Mouse (Mus musculus) T-helper 17 cell (primary cell): ENCODE measurements at regions not wholly inside any gene's neighbourhood (a gene's known extent, or its start where the extent isn't known, plus 50 kb on each side); places are given as distances from the start of the nearest gene placed in this dataset.
"Not testable (repeated sequence)": the region's sequence is repeated elsewhere in the genome, so short reads cannot be mapped to it uniquely, and the experiment has no call there.

ENCODE experiments used
- in situ Hi-C, 2 experiments: fragments of 300-600 bp; cut with MboI, MseI; formaldehyde crosslinking; loops; 1 replicate in 1 of 2; 2 replicates in 1 of 2; pipeline ENCODE4 v1.15.1; 2025; ENCODE audit warnings: high pct_unique_total_duplicates in 2 of 2

DNA sequence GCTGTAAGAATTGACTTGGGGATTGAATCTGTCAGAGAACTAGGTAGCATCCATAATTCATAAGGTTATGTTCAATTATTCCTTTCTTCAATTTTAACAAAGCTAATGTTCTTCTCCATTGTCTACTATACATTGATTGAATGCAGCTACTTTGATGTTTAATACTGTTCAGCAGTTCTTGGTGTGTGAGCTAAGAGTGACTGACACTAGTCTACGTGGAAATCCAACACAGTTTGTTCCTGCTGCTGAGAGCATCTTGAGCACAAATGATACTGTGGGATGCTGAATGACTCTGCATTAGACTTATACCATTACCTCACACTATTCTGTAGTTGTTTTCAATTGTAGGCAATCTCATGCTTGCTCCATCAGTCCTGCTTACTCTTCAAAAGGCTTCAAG lies 249.4 kb upstream of the Akr1e1 start:
- in situ Hi-C loops: no loop called here

DNA sequence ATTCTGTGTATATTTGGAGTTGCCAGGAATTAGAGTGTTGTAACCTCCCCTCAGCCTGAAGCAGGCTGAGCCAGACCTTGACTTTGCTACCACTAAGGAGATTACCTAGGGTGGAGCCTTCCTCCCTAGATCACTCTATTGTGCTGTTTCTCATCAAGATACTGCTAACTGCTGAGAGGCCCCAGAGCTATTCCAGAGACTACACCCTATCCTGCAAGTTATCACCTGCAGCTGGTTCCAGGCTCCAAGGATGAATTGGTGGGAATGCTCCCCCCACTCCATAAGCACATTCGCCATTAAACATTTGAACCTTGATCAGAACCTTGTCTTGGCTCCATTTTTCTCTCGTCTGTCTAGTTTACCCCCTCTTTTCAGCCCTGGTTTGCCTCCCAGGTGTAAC lies 230.5 kb upstream of the Akr1e1 start:
- in situ Hi-C loops: not testable (repeated sequence)

DNA sequence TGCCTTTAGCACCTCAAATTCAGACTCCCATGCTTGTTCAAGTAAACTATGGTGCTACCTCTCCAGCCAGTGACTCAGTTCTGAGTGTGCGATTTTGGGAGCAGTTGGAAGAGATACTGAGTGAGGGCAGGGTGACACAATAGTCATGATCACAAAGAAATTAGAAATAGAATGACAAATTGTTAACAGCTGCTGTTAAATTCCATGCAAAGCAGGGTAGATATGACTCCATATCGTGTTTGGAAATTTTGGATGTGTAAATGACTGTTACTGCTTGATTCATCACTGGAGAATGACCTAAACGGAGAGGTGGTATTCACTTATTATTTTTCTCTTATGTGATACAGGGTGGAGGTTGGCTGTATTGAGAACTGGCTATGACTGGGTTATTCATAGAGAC lies 217.8 kb upstream of the Akr1e1 start:
- in situ Hi-C loops: loop anchor here in 1 of 2 experiments (10.0 kb wide), 1 partner anchor 852 kb away; no protein-coding TSS in a partner anchor

DNA sequence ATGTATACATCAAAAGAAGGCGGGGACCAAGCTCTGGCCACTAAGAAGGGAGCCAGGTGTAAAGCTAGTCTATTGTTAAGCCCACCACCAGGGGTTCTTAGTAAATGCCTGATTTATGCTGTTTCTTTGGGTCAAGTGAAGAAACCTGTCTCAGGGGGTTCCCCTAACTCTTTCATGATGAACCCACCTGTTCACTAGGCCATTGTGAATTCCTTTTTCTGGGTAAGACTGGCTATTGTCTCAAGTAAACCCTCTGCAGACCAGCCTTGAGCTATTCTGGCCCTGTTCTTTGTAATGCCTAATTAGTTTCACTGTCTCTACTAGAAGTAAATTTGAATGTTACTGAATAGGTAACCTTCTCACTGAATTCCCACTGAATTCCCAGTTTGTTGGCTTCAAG lies 216.8 kb upstream of the Akr1e1 start:
- in situ Hi-C loops: loop anchor here in 1 of 2 experiments (10.0 kb wide), 1 partner anchor 851 kb away; no protein-coding TSS in a partner anchor

DNA sequence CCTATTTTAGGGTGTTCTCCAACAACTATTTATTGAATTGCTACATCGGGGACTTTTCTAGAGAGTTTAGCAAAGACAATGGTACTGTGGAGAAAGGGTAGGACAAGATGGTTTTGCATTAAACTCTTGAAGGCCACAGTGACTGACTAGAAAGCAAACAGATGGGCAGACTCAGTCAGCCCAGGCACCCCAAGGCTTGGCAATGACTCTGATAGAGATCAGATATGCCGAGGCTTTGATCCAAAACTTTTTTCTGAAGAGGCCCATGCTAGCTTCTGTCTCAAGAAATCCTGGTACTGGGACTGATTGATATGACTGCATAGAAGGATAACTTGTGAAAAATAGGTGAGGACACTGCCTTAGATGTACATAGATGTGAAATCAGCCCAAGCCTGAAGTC lies 197.9 kb upstream of the Akr1e1 start:
- in situ Hi-C loops: no loop called here

DNA sequence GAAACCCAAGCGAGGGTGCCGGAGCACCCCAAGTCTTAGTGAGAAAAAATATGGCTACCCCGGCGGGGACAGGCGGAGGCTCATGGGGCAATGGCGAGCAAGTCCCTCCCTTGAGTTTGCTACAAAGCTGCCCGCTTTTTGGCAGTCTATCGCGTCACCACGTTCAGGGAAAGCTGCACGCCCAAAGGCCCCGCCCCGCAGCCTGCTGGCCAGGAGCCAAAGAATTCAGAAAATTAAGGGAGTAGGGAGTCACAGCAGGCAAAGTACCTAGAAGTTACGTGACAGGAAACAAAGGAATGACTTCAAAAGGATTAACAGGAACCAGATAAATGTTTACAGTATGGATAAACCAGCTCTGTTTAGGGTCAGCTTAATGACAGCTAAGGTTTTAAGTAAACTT lies 191.7 kb upstream of the Akr1e1 start:
- in situ Hi-C loops: no loop called here

DNA sequence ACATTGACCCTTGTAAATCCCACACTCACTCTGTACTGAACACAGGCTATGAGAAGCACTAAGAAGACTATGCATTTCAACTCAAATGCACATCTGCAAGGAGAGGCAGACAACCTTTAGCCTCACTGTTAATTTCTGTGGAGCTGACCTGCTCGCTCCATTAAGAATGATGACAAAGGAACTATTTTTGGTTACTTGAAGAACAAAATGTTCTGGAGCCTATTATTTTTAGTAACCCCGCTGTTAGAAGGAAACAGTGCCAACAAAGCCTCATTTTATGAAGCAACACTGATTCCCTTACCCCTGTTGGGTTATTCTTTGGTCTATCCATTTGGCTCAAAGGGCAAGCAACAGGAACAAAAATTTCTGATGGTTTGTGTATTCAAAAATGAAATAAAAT lies 182.2 kb upstream of the Akr1e1 start:
- in situ Hi-C loops: no loop called here

DNA sequence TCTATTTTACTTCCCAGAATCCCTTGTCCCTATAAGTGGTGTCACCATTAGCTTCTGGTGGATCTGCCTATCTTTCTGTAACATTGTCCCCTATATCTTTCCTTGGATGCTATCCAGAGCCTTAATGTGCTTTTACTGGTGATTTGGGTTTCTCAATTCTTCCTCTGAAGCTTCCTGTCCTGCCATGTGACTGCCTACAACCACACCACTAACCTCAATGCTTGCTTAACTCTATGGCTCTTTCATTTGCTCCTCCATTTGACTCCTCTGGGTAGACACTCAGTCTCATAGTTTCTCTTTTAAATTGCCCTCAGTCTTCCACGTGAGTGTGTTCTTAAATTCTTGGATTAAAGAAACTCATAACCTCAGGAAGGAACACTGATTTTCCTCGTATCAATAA lies 181.4 kb upstream of the Akr1e1 start:
- in situ Hi-C loops: no loop called here

DNA sequence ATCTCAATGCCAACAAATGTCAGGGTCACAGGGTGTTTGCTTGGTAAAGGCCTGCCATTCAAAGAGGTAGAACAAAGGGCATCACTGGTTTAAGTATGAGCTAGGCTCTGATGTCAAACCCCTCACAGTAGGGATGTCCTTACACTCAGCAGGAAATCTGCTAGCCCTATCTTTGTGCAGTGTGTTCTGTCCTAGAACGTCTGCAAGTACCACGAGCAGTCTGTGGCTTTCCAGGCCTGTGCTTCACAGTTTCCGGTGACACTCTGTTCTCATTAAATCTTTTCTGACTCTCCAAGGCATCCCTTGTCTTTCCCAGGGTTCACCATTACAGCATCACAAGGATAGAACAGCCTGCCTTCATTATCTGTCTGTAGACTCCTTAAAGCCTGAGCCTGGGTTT lies 174.3 kb upstream of the Akr1e1 start:
- in situ Hi-C loops: no loop called here

DNA sequence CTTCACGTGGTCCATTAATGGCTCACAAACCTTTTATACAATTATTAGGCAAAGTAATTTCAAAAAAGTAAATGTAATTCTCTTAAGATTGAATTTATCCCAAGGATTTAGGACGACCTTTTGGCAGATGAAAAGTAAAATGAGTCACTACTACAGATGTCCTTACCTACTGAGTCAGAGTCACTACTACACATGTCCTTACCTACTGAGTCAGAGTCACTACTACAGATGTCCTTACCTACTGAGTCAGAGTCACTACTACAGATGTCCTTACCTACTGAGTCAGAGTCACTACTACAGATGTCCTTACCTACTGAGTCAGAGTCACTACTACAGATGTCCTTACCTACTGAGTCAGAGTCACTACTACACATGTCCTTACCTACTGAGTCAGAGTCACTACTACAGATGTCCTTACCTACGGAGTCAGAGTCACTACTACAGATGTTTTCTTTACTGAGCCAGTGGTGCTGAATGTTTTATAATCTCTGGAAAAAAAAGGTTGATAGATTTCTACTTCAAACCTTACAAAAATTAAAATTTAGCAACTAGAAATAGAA lies 169.4 kb upstream of the Akr1e1 start:
- in situ Hi-C loops: loop anchor here (5.0 to 10.0 kb wide), 5 partner anchors 66 to 1866 kb away; partner anchors contain the start of gene Pfkp (in 1 of the 2)

DNA sequence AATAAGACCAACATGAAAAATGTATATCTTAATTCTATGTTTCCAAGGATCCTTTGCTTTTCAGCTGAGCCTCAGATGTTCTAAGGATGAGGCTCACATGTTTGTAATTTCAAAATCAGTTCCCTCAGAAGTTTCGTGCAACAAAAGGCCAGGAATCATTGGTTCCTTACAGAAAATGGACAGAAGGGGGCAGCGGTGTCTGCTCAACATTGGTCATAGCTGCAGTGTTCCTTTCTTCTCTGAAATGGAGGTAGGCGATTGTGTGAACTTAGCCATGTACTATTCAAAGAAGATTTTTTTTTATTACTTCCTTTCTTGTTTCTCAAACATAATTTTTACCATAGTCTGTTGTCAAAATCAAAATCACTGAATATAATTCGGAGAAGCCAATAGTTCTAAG lies 167.9 kb upstream of the Akr1e1 start:
- in situ Hi-C loops: loop anchor here (5.0 to 10.0 kb wide), 5 partner anchors 65 to 1868 kb away; partner anchors contain the start of gene Pfkp (in 1 of the 2)

DNA sequence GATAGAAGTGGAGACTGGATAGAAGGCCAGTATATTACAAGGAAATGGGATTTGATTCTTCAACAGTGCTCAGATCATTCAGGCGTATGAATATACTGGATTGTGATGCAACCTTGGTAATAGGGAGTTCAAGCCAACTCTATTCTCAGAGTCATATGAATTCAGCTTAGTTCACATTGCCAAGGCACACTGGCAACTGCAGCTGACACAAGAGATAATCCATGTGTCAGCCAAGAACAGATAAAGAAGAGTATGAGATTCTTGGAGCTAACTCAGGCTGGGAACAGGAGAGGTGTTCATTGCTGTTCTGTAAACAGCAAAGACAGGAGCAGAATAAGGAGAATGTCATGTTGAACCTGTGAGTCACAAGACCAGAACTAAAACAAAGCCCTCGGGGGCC lies 163.3 kb upstream of the Akr1e1 start:
- in situ Hi-C loops: loop anchor here (10.0 kb wide), 3 partner anchors 68 to 1872 kb away; partner anchors contain the start of gene Pfkp (in 1 of the 2)

DNA sequence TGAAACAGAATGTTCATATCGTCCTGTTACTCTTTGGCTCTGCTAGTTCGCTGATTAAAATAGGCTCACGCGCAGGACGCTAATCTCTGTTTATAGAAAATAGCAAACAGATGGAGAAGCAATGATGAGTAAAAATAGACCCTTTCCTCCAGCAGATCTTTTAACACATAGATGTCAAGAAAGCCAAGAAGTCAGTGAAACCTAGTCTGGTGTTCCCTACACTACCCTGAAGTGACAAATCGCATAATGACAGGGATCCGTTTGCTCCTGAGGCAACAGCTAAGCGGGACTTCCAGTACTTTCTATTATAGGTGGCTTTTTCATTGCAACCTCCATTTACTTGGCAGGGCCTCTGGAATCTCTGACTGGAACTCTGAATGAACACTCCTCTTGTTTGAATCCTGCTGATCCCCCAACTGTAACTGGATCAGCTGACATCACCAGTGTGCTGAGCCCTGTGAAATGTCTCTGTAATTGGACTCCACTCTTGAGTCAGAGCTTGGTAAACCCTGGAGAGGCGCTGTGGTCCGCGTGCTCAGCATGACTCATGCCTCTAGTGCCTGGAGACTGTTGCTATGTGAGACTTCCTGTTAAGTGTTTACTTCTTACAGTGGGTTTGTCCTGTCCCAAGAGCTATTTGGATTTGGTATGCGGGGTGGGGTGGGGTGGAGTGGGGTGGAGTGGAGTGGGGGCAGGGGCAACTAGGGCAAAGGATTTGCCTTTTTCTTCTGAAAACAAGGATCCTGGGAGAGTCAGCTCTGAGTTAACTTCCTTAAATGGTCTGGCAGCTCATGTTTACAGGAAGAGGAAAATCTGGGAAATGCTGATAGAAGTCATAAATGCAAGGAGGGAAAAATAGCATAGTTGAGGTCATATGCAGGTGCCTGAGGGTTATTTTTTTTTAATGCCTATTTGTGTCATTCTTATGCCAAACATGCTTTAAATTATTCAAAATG lies 162.4 kb upstream of the Akr1e1 start:
- in situ Hi-C loops: loop anchor here (10.0 kb wide), 3 partner anchors 67 to 1873 kb away; partner anchors contain the start of gene Pfkp (in 1 of the 2)

DNA sequence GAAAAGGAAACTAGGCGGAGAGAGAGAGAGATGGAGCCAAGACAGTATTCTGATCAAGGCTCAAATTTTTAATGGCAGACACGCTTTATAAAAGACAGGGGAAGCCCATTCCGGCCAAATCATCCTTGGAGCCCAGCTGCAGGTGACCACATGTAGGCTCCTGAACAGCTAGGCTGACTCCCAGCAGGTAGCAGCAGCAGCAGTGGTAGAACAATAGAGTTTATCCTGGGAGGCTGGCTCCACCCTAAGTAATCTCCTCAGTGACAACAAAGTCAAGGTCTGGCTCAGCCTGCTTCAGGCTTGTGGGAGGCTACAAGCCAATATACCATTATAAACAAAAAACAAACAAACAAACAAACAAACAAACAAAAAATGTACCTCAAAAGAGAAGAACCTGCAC lies 151.0 kb upstream of the Akr1e1 start:
- in situ Hi-C loops: no loop called here

DNA sequence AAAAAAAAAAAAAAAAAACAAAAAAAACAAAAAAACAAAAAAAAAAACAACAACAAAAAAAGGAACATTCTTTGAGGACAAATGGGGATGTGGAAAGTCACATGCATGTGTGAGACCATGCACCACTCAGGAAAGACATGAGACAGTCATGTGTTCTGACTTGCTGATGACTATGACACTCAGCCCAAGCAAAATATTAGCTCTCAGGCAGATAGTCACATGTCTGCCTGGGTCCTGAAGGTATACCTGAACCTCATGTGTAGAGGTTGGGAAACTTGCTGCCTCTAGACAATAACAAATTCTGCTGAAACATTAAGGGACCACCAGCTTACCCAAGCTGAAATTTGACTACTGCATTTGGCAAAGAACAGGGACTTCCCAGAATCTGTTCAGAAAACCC lies 147.6 kb upstream of the Akr1e1 start:
- in situ Hi-C loops: no loop called here

DNA sequence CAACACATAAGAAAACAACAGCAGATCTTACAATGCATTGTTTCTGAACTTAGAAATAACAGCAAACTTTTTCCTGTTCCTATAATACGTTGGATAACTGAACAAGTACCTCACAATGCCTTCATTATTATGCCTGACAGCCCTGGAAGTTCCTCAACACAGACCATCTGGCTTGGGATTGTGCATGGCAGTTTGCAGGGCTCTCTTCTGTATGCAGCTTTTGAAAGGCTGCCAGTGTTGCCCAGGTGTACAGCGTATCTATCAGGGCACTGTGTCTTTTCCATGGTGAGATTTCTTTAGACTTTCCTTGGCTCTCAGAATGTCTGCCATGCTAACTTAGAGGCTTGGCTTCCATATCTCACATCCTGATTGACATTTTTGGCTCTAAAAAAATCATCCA lies 134.0 kb upstream of the Akr1e1 start:
- in situ Hi-C loops: no loop called here

DNA sequence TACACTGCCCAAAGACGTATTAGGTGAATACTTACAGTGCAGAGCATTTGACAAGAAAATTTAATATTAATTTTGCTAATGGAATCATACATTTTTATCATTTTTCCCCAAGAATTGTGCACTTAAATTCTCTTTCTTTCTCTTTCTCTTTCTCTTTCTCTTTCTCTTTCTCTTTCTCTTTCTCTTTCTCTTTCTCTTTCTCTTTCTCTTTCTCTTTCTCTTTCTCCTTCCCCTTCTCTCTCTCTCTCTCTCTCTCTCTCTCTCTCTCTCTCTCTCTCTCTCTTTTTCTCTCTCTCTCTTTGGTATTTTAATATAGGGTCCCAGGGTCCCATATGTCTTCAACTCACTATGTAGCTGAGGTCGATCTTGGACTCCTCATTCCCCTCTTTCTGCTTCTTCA lies 107.3 kb upstream of the Akr1e1 start:
- in situ Hi-C loops: not testable (repeated sequence)

DNA sequence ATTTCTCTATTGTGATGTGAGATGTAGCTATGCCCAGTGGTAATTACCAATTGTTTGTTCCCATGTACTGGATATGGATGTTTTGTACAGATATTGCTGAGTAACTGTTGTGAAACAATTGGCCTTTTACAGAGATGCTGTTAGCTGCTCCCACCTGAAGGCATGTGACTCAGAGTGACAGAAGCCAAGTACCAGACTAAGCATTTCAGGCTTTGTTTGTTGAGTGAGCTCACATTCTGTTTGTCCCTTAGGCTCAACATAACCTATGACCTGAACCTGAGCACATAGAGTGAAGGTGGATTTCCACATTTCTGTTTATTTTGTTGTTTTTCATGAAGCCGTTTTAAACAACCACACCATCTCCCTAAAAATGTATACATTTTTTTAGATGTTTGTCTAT lies 105.8 kb upstream of the Akr1e1 start:
- in situ Hi-C loops: loop anchor here in 1 of 2 experiments (5.0 kb wide), 1 partner anchor 63 kb away; no protein-coding TSS in a partner anchor

DNA sequence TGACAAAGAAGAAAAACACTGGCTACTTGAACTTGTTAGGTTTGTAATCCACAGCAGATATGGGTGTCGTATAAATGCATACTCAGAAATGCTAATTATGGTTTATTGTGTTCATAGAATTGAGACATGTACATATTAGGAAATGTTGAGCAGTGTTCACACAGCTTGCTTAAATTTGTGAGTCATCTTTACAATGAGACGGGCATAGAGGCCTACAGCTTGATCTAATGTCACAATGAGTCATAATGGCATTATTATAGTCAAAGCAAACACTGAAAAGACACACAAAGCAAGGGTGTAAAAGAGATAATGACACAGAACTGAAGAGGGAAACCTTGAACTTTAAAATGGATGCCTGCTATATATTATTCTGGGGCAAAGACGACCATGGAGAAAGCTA lies 103.7 kb upstream of the Akr1e1 start:
- in situ Hi-C loops: loop anchor here in 1 of 2 experiments (5.0 kb wide), 1 partner anchor 65 kb away; no protein-coding TSS in a partner anchor

DNA sequence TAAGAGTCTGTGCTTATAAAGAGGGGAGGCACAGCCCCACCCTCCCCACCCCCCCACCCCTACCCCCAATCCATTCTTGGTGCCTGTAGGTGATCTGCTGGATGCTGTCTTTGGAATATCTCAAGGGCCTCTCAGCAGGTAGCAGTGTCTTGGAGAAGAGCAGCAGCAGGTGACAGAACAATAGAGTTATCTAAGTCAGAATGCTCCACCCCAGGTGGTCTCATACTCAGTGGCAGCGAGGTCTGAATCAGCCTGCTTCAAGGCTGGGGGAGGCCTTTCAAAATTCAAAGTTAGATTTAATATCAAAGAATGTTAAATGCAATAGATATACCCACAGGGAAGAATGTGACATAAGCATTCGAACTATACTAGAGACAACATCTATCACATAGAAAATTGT lies 90.6 kb upstream of the Akr1e1 start:
- in situ Hi-C loops: not testable (repeated sequence)

DNA sequence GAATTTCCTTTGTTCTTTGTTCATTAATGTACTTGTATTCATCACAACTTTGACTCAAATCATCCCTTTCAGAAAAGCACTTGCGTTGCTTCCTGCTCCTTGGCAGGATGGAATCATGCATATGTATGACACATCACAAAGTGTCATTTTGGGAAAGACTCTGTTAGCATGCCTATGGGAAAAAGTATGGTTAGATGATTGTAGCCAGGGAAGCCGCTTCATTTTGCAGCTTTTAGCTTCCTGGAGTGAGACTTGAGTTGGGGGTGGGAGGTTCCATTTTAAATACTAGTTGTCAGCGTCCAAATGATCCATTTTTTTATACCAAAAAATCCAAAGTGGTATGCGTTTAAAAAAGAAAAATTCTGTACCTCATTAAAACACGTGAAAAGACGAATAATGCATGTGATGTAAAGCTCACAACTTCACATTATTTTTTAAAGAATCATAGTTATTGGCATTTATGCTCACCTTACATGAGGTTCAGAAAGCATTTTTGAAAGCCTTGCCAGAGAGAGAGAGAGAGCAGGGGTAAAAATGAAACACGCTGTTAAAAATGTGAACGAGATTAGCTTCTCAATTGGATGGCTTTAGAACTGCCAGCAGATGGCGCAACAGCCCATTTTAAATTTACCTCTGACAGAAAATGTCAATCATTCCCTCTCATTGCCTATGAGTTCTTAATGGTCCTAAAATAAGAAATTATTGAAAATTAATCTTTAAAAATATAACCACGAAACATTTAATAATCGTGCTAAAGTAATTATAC lies 57.6 kb upstream of the Akr1e1 start:
- in situ Hi-C loops: loop anchor here in 1 of 2 experiments (25.0 kb wide), 1 partner anchor 1821 kb away; no protein-coding TSS in a partner anchor
